Mouse (Mus musculus) hindbrain, embryonic 11.5 days (tissue): ENCODE measurements around the gene Slc36a4. TPM values are rescaled to one million over a fixed set of nuclear protein-coding genes. Genes with fewer than 3 reads are reported as not detected.
A peak's percentile ranks its signal among the peaks of the same experiment; 100 is the strongest.

Experiments used
- ATAC-seq: fragments of 200-750 bp; cut with Nextera tagmentation; 2 replicates; pipeline ENCODE4 v1.8.0; 2017; ENCODE audit warnings: mild to moderate bottlenecking, moderate TSS enrichment, moderate library complexity; ENCODE audit not compliant: low FRiP score
- DNase-seq: peaks from one replicate; pipeline ENCODE4 v3.0.0-alpha.2; 2015; ENCODE audit warnings: low spot score
- H3K27ac ChIP-seq: fragments of 300-500 bp; sonication (generic); 2 replicates; pipeline ENCODE4 v1.5.1; 2014; ENCODE audit warnings: mild to moderate bottlenecking, low read depth, low read length
- H3K27me3 ChIP-seq: fragments of 300-500 bp; sonication (generic); 2 replicates; pipeline ENCODE4 v1.6.1; 2014; ENCODE audit warnings: mild to moderate bottlenecking, low read length, moderate library complexity, mixed read lengths; ENCODE audit not compliant: control insufficient read depth, insufficient read depth
- H3K36me3 ChIP-seq: fragments of 300-500 bp; sonication (generic); 2 replicates; pipeline ENCODE4 v1.6.1; 2014; ENCODE audit warnings: mild to moderate bottlenecking, low read length, moderate library complexity, mixed read lengths; ENCODE audit not compliant: control insufficient read depth, insufficient read depth
- H3K4me1 ChIP-seq: fragments of 300-500 bp; sonication (generic); replicated peaks from 2 replicates; pipeline ENCODE4 v1.6.1; 2014; ENCODE audit warnings: low read length, mixed read lengths; ENCODE audit not compliant: control insufficient read depth, insufficient read depth
- H3K4me2 ChIP-seq: fragments of 300-500 bp; sonication (generic); replicated peaks from 2 replicates; pipeline ENCODE4 v1.6.1; 2014; ENCODE audit warnings: mild to moderate bottlenecking, low read depth, low read length
- H3K4me3 ChIP-seq: fragments of 300-500 bp; sonication (generic); 2 replicates; pipeline ENCODE4 v1.5.1; 2014; ENCODE audit warnings: low read depth, low read length
- H3K9ac ChIP-seq: fragments of 300-500 bp; sonication (generic); 2 replicates; pipeline ENCODE4 v1.6.1; 2014; ENCODE audit warnings: low read depth, low read length
- H3K9me3 ChIP-seq: fragments of 300-500 bp; sonication (generic); 2 replicates; pipeline ENCODE4 v1.6.1; 2016; ENCODE audit warnings: low read length; ENCODE audit not compliant: control insufficient read depth
- WGBS: fragments of 180-500 bp; shearing (Covaris S2); extraction: QIAGEN DNeasy Blood & Tissue Kit; methylation state at CpG from one replicate; pipeline ENCODE4 v1.1.7; 2014; 5-methylcytosine and 5-hydroxymethylcytosine counted together
- polyA plus RNA-seq: library from polyadenylated mRNA; unstranded; fragments of >200 nt; fragmentation: Nextera tagmentation; extraction: Ambion mirVana; gene quantifications from 2 replicates; pipeline ENCODE4 v1.2.1, GENCODE M21; 2014

Slc36a4 gene
- polyA plus RNA-seq, 1 experiment from 2014 or later: 20.9 TPM

DNA sequence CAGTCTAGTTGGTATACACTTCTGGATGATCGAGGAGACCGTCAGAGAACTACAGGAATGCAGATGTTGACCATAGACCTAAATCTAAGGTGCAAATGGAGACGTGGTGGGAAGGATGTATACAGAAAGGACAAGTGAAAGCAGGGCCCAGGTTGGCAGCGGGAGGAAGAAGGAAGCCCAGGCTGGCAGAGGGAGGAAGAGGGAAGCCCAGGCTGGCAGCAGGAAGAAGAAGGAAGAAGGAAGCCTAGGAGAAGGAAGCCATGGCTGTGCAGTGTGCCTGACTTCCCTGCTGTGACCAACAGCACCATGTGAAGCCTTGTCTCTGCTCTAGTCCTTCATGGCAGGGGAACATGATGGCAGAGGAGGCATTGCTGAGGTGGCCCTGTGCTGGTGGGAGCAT, 7.8 kb downstream of the Slc36a4 start:
- Histone ChIP-seq H3K27me3 (no peaks in the 10 kb centered on the region), H3K9ac (no peak overlapping the region), H3K36me3 (no peaks in the 10 kb centered on the region), H3K4me1 (no peaks in the 10 kb centered on the region), H3K4me2 (no peak overlapping the region), H3K4me3 (no peak overlapping the region), H3K27ac (no peak overlapping the region), H3K9me3 (no peaks in the 10 kb centered on the region)
- DNase-seq: no peak
- 91% methylated on average over 4 of the region's 4 CpGs for WGBS
- ATAC-seq: no peak

GRCm38 (mm10) chr9:15718295-15718694, 8.8 kb downstream of the Slc36a4 start:
- H3K9ac ChIP-seq: no peak overlapping the region
- no peak for DNase-seq
- no peaks in the 10 kb centered on the region for H3K4me1 ChIP-seq
- H3K27me3 ChIP-seq: no peaks in the 10 kb centered on the region
- no peak for ATAC-seq
- WGBS: 92% methylated on average over 6 of the region's 6 CpGs
- H3K27ac ChIP-seq: no peak overlapping the region
- no peaks in the 10 kb centered on the region for H3K36me3 ChIP-seq
- no peak overlapping the region for H3K4me2 ChIP-seq
- no peak overlapping the region for H3K4me3 ChIP-seq
- H3K9me3 ChIP-seq: no peaks in the 10 kb centered on the region

- H3K4me3 ChIP-seq: no peak overlapping the region
- no peak overlapping the region for H3K9ac ChIP-seq
- H3K27ac ChIP-seq: no peak overlapping the region
- 91% methylated on average over 14 of the region's 14 CpGs for WGBS
- H3K36me3 ChIP-seq: no peaks in the 10 kb centered on the region
- no peak for ATAC-seq
- no peaks in the 10 kb centered on the region for H3K27me3 ChIP-seq
- no peak for DNase-seq
- H3K4me2 ChIP-seq: no peak overlapping the region
- no peaks in the 10 kb centered on the region for H3K9me3 ChIP-seq
- no peaks in the 10 kb centered on the region for H3K4me1 ChIP-seq
Observed at GRCm38 (mm10) chr9:15719594-15719993, 10.1 kb downstream of the Slc36a4 start.

- no peak overlapping the region for H3K9ac ChIP-seq
- no peak overlapping the region for H3K4me2 ChIP-seq
- H3K36me3 ChIP-seq: 0 out of 2 replicates have a peak, but pooled peaks cover 3% of the 10 kb centered on the region
- 95% methylated on average over 8 of the region's 8 CpGs for WGBS
- H3K4me3 ChIP-seq: no peak overlapping the region
- no peaks in the 10 kb centered on the region for H3K4me1 ChIP-seq
- DNase-seq (no peak), ATAC-seq (no peak)
- H3K27ac ChIP-seq: no peak overlapping the region
- H3K9me3 ChIP-seq: no peaks in the 10 kb centered on the region
- no peaks in the 10 kb centered on the region for H3K27me3 ChIP-seq
Observed at GRCm38 (mm10) chr9:15720556-15720955, 11.0 kb downstream of the Slc36a4 start.

- Histone ChIP-seq H3K9ac (no peak overlapping the region), H3K27ac (no peak overlapping the region), H3K9me3 (no peaks in the 10 kb centered on the region), H3K4me2 (no peak overlapping the region), H3K4me3 (no peak overlapping the region), H3K36me3 (0 out of 2 replicates have a peak, but pooled peaks cover 3% of the 10 kb centered on the region), H3K4me1 (no peaks in the 10 kb centered on the region), H3K27me3 (no peaks in the 10 kb centered on the region)
- ATAC-seq (peak; percentile 66; the same call in 1 of the 2 replicates), DNase-seq (no peak)
- 71% methylated on average over 6 of the region's 6 CpGs for WGBS
Observed at GRCm38 (mm10) chr9:15721226-15721833, 11.8 kb downstream of the Slc36a4 start.

DNA sequence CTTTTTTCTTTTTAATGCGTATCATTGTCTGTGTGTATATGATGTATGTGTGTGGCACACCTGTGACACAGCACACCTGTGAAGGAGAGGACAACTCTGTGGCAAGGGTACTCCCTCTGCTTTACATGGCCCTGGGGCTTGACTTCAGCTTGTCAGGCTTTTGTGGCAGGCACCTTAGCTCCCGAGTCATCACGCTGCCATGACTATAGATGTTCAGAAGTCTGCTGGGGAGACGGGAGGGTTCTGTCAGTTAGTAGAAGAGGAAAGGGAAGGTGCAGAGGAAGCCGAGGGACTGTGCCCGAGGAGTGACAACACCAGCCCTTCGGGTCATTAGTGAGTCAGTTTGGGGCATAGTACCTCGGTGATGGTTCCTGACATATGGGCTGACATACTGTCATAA, 13.0 kb downstream of the Slc36a4 start:
- Histone ChIP-seq H3K4me2 (no peak overlapping the region), H3K27me3 (no peaks in the 10 kb centered on the region), H3K9me3 (no peaks in the 10 kb centered on the region), H3K4me1 (no peaks in the 10 kb centered on the region), H3K27ac (no peak overlapping the region), H3K4me3 (no peak overlapping the region), H3K9ac (no peak overlapping the region), H3K36me3 (0 out of 2 replicates have a peak, but pooled peaks cover 3% of the 10 kb centered on the region)
- ATAC-seq (no peak), DNase-seq (no peak)
- WGBS: 89% methylated on average over 8 of the region's 8 CpGs

GRCm38 (mm10) chr9:15727168-15727567, 17.6 kb downstream of the Slc36a4 start:
- no peak for ATAC-seq
- Histone ChIP-seq H3K9ac (no peak overlapping the region), H3K27ac (no peak overlapping the region), H3K4me2 (no peak overlapping the region), H3K4me3 (no peak overlapping the region), H3K36me3 (0 out of 2 replicates have a peak, but pooled peaks cover 3% of the 10 kb centered on the region), H3K27me3 (no peaks in the 10 kb centered on the region), H3K9me3 (no peaks in the 10 kb centered on the region), H3K4me1 (no peaks in the 10 kb centered on the region)
- no peak for DNase-seq
- 99% methylated on average over 8 of the region's 8 CpGs for WGBS

DNA sequence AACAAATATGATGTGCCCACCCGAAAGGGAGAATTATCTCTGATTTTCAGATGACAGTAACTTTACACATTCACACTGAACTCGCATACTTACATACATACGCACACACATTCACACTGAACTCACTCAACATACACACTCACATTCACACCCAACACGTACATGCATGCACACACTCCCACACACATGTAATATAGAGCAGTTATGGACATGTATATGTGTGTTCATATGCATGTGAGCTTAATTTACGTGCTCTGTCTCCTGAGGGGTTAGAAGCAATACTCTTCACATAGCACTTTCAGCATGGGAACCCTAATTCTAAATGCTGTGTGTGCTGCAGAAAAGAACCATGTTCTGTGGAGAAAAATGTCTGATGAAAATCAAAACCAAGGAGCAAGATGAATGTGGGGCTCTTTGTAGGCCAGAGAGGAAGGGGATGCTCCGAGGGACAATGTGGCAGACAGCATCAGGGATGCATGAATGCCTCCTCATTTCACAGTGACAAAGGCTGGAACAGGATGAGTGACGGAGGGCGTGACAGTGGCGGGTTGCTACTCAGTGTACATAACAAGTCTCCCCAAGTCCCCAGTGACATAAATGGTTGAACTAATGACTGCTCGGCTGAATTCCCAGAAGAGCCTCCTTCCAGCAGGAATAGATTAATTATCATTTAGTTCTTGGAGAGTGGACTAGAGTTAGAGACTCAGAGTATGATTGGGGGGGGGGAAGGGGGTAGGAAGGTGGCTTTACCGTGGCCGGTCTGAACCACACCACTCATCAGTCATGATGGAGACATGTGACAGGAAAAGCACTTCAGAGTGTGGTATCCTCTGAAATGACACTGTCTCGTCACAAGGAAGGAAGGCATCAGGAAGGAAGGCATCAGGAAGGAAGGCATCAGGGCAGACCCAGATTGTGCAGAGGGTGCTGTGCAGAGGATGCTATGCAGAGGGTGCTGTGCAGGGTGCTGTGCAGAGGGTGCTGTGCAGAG, 22.5 kb downstream of the Slc36a4 start:
- Histone ChIP-seq H3K9ac (no peak overlapping the region), H3K4me3 (no peak overlapping the region), H3K4me2 (no peak overlapping the region), H3K36me3 (no peaks in the 10 kb centered on the region), H3K27me3 (no peaks in the 10 kb centered on the region), H3K9me3 (no peaks in the 10 kb centered on the region), H3K4me1 (no peaks in the 10 kb centered on the region; the same call in 1 of the 2 replicates), H3K27ac (peak overlapping the region; percentile 70)
- DNase-seq: peak; percentile 73
- 42% methylated on average over 13 of the region's 13 CpGs for whole genome bisulfite sequencing
- peak; percentile 96 for ATAC-seq
